Mouse (Mus musculus) midbrain, embryonic 12.5 days (tissue): ENCODE results near the gene Aff3. TPM values are rescaled to one million over a fixed set of nuclear protein-coding genes. Genes with fewer than 3 reads are reported as not detected.
A peak's percentile ranks its signal among the peaks of the same experiment; 100 is the strongest.

Source experiments
- ATAC-seq: fragments of 200-750 bp; cut with Nextera tagmentation; 2 replicates; pipeline ENCODE4 v1.8.0; 2017; ENCODE audit warnings: low read depth, moderate TSS enrichment, moderate library complexity; ENCODE audit not compliant: low FRiP score
- H3K27ac ChIP-seq: fragments of 300-500 bp; sonication (generic); replicated peaks from 2 replicates; pipeline ENCODE4 v1.5.1; 2016; ENCODE audit warnings: mild to moderate bottlenecking
- H3K27me3 ChIP-seq: fragments of 300-500 bp; sonication (generic); 2 replicates; pipeline ENCODE4 v1.6.1; 2016; ENCODE audit warnings: mild to moderate bottlenecking
- H3K36me3 ChIP-seq: fragments of 300-500 bp; sonication (generic); 2 replicates; pipeline ENCODE4 v1.6.1; 2016
- H3K4me1 ChIP-seq: fragments of 300-500 bp; sonication (generic); 2 replicates; pipeline ENCODE4 v1.6.1; 2016
- H3K4me2 ChIP-seq: fragments of 300-500 bp; sonication (generic); replicated peaks from 2 replicates; pipeline ENCODE4 v1.6.1; 2016; ENCODE audit warnings: mild to moderate bottlenecking, moderate library complexity
- H3K4me3 ChIP-seq: fragments of 300-500 bp; sonication (generic); 2 replicates; pipeline ENCODE4 v1.5.1; 2016; ENCODE audit warnings: mild to moderate bottlenecking
- H3K9ac ChIP-seq: fragments of 300-500 bp; sonication (generic); replicated peaks from 2 replicates; pipeline ENCODE4 v1.6.1; 2016; ENCODE audit warnings: mild to moderate bottlenecking, moderate library complexity
- H3K9me3 ChIP-seq: fragments of 300-500 bp; sonication (generic); 2 replicates; pipeline ENCODE4 v1.6.1; 2016; ENCODE audit warnings: mild to moderate bottlenecking
- WGBS: fragments of 180-500 bp; shearing (Covaris S2); methylation state at CpG from one replicate; pipeline ENCODE4 v1.1.7; 2016; 5-methylcytosine and 5-hydroxymethylcytosine counted together
- polyA plus RNA-seq: library from polyadenylated mRNA; unstranded; fragments of >200 nt; fragmentation: Nextera tagmentation; extraction: Ambion mirVana; gene quantifications from 2 replicates; pipeline ENCODE4 v1.2.1, GENCODE M21; 2016

Aff3 gene
- 25.4 and 27.1 TPM in 2 replicates for polyA plus RNA-seq

GRCm38 (mm10) chr1:38664777-38665176, at the start of gene Aff3:
Gene Aff3, minus strand, starts transcription at chr1:38664955.
- no peaks in the 10 kb centered on the region for H3K36me3 ChIP-seq
- WGBS = 94% methylated on average over 13 of the region's 13 CpGs
- H3K27me3 ChIP-seq = no peaks in the 10 kb centered on the region
- no peaks in the 10 kb centered on the region for H3K9me3 ChIP-seq
- H3K4me3 ChIP-seq = no peak within 1 kb of the TSS
- H3K4me1 ChIP-seq = no peaks in the 10 kb centered on the region
- no peak within 1 kb of the TSS for H3K9ac ChIP-seq
- ATAC-seq = no peak
- no peak within 1 kb of the TSS for H3K27ac ChIP-seq
- no peak within 1 kb of the TSS for H3K4me2 ChIP-seq

GRCm38 (mm10) chr1:38700646-38701045, 35.9 kb upstream of the Aff3 start:
- ATAC-seq = no peak
- H3K4me3 ChIP-seq = no peak overlapping the region
- no peaks in the 10 kb centered on the region for H3K36me3 ChIP-seq
- H3K4me2 ChIP-seq = no peak overlapping the region
- WGBS = 79% methylated on average over 6 of the region's 6 CpGs
- H3K27me3 ChIP-seq = no peaks in the 10 kb centered on the region
- H3K9me3 ChIP-seq = no peaks in the 10 kb centered on the region
- H3K9ac ChIP-seq = no peak overlapping the region
- no peak overlapping the region for H3K27ac ChIP-seq
- H3K4me1 ChIP-seq = peaks cover 5% of the 10 kb centered on the region

- ATAC-seq = no peak
- H3K4me2 ChIP-seq = no peak overlapping the region
- 86% methylated on average over 10 of the region's 10 CpGs for WGBS
These were observed 34.5 kb upstream of the Aff3 start for GRCm38 (mm10) chr1:38699244-38699643.

GRCm38 (mm10) chr1:38695812-38696681, 31.3 kb upstream of the Aff3 start:
- 0 out of 2 replicates have a peak overlapping the region, but pooled peaks have one; percentile 20 for H3K27ac ChIP-seq
- no peak for ATAC-seq
- WGBS = 60% methylated on average over 15 of the region's 15 CpGs

More at GRCm38 (mm10) chr1:38699244-38699643, 34.5 kb upstream of the Aff3 start:
- no peak overlapping the region for H3K4me3 ChIP-seq
- H3K27ac ChIP-seq = no peak overlapping the region
- H3K9me3 ChIP-seq = no peaks in the 10 kb centered on the region
- H3K36me3 ChIP-seq = no peaks in the 10 kb centered on the region
- no peak overlapping the region for H3K9ac ChIP-seq
- H3K4me1 ChIP-seq = peaks cover 5% of the 10 kb centered on the region
- H3K27me3 ChIP-seq = no peaks in the 10 kb centered on the region

GRCm38 (mm10) chr1:38695089-38695811, 30.5 kb upstream of the Aff3 start:
- Histone ChIP-seq H3K4me1 (peaks cover 5% of the 10 kb centered on the region), H3K27me3 (no peaks in the 10 kb centered on the region), H3K9ac (no peak overlapping the region), H3K4me2 (no peak overlapping the region), H3K36me3 (no peaks in the 10 kb centered on the region), H3K9me3 (no peaks in the 10 kb centered on the region), H3K27ac (no peak overlapping the region), H3K4me3 (no peak overlapping the region)
- WGBS = 68% methylated on average over 2 of the region's 2 CpGs
- ATAC-seq = no peak

More at GRCm38 (mm10) chr1:38695812-38696681, 31.3 kb upstream of the Aff3 start:
- no peaks in the 10 kb centered on the region for H3K9me3 ChIP-seq
- no peak overlapping the region for H3K4me2 ChIP-seq
- H3K36me3 ChIP-seq = no peaks in the 10 kb centered on the region
- no peak overlapping the region for H3K4me3 ChIP-seq
- no peak overlapping the region for H3K9ac ChIP-seq
- H3K4me1 ChIP-seq = peaks cover 5% of the 10 kb centered on the region
- no peaks in the 10 kb centered on the region for H3K27me3 ChIP-seq

- 62% methylated on average over 5 of the region's 5 CpGs for WGBS
- Histone ChIP-seq H3K4me2 (no peak overlapping the region), H3K9ac (no peak overlapping the region), H3K27ac (no peak overlapping the region), H3K27me3 (no peaks in the 10 kb centered on the region), H3K9me3 (no peaks in the 10 kb centered on the region), H3K36me3 (no peaks in the 10 kb centered on the region), H3K4me3 (no peak overlapping the region), H3K4me1 (peaks cover 5% of the 10 kb centered on the region)
- no peak for ATAC-seq
These were observed 29.4 kb upstream of the Aff3 start for GRCm38 (mm10) chr1:38694142-38694541.

GRCm38 (mm10) chr1:38690471-38690870, 25.7 kb upstream of the Aff3 start:
- H3K36me3 ChIP-seq = no peaks in the 10 kb centered on the region
- no peak overlapping the region for H3K4me3 ChIP-seq
- no peaks in the 10 kb centered on the region for H3K4me1 ChIP-seq
- H3K27ac ChIP-seq = no peak overlapping the region
- no peak overlapping the region for H3K9ac ChIP-seq
- 75% methylated on average over 6 of the region's 6 CpGs for WGBS
- H3K27me3 ChIP-seq = no peaks in the 10 kb centered on the region
- no peak overlapping the region for H3K4me2 ChIP-seq
- no peak for ATAC-seq
- H3K9me3 ChIP-seq = no peaks in the 10 kb centered on the region

GRCm38 (mm10) chr1:38688216-38688615, 23.5 kb upstream of the Aff3 start:
- 40% methylated on average over 5 of the region's 5 CpGs for WGBS
- ATAC-seq = no peak
- no peak overlapping the region for H3K27ac ChIP-seq
- no peaks in the 10 kb centered on the region for H3K9me3 ChIP-seq
- no peak overlapping the region for H3K4me2 ChIP-seq
- no peaks in the 10 kb centered on the region for H3K36me3 ChIP-seq
- no peak overlapping the region for H3K4me3 ChIP-seq
- H3K4me1 ChIP-seq = no peaks in the 10 kb centered on the region
- H3K9ac ChIP-seq = no peak overlapping the region
- no peaks in the 10 kb centered on the region for H3K27me3 ChIP-seq

GRCm38 (mm10) chr1:38685706-38686105, 21.0 kb upstream of the Aff3 start:
- no peak for ATAC-seq
- Histone ChIP-seq H3K27me3 (no peaks in the 10 kb centered on the region), H3K9ac (no peak overlapping the region), H3K36me3 (no peaks in the 10 kb centered on the region), H3K4me2 (no peak overlapping the region), H3K9me3 (no peaks in the 10 kb centered on the region), H3K27ac (no peak overlapping the region), H3K4me1 (no peaks in the 10 kb centered on the region), H3K4me3 (no peak overlapping the region)
- WGBS = 89% methylated on average over 5 of the region's 5 CpGs

- Histone ChIP-seq H3K36me3 (no peaks in the 10 kb centered on the region), H3K9ac (no peak overlapping the region), H3K27me3 (no peaks in the 10 kb centered on the region), H3K4me1 (no peaks in the 10 kb centered on the region), H3K9me3 (no peaks in the 10 kb centered on the region), H3K4me3 (no peak overlapping the region), H3K4me2 (no peak overlapping the region), H3K27ac (no peak overlapping the region)
- ATAC-seq = no peak
- 87% methylated on average over 10 of the region's 10 CpGs for WGBS
These were observed 18.5 kb upstream of the Aff3 start for GRCm38 (mm10) chr1:38683158-38683721.

- Histone ChIP-seq H3K4me2 (no peak overlapping the region), H3K27ac (no peak overlapping the region), H3K4me3 (no peak overlapping the region), H3K4me1 (no peaks in the 10 kb centered on the region), H3K36me3 (no peaks in the 10 kb centered on the region), H3K9ac (no peak overlapping the region), H3K27me3 (no peaks in the 10 kb centered on the region), H3K9me3 (no peaks in the 10 kb centered on the region)
- 91% methylated on average over 8 of the region's 8 CpGs for WGBS
- no peak for ATAC-seq
These were observed 15.1 kb upstream of the Aff3 start for GRCm38 (mm10) chr1:38679890-38680289.

GRCm38 (mm10) chr1:38671756-38672155, 7.0 kb upstream of the Aff3 start:
- Histone ChIP-seq H3K9me3 (no peaks in the 10 kb centered on the region), H3K4me2 (no peak overlapping the region), H3K4me3 (no peak overlapping the region), H3K27me3 (no peaks in the 10 kb centered on the region), H3K27ac (no peak overlapping the region), H3K4me1 (no peaks in the 10 kb centered on the region), H3K9ac (no peak overlapping the region), H3K36me3 (no peaks in the 10 kb centered on the region)
- 93% methylated on average over 3 of the region's 3 CpGs for WGBS
- ATAC-seq = no peak
